Mouse (Mus musculus) embryonic facial prominence, embryonic 15.5 days (tissue): ENCODE results near the gene Rspo3. TPM values are rescaled to one million over a fixed set of nuclear protein-coding genes. Genes with fewer than 3 reads are reported as not detected.
A peak's percentile ranks its signal among the peaks of the same experiment; 100 is the strongest.

Experiments
- ATAC-seq: fragments of 200-750 bp; cut with Nextera tagmentation; 2 replicates; pipeline ENCODE4 v1.8.0; 2017; ENCODE audit warnings: low read depth, moderate TSS enrichment; ENCODE audit not compliant: insufficient number of reproducible peaks, low FRiP score, low TSS enrichment
- H3K27ac ChIP-seq: fragments of 300-500 bp; sonication (generic); replicated peaks from 2 replicates; pipeline ENCODE4 v1.5.1; 2015; ENCODE audit warnings: mild to moderate bottlenecking, inconsistent platforms
- H3K27me3 ChIP-seq: fragments of 300-500 bp; sonication (generic); 2 replicates; pipeline ENCODE4 v1.6.1; 2015; ENCODE audit warnings: inconsistent platforms
- H3K36me3 ChIP-seq: fragments of 300-500 bp; sonication (generic); 2 replicates; pipeline ENCODE4 v1.6.1; 2015; ENCODE audit warnings: mild to moderate bottlenecking, inconsistent platforms
- H3K4me1 ChIP-seq: fragments of 300-500 bp; sonication (generic); 2 replicates; pipeline ENCODE4 v1.6.1; 2015; ENCODE audit warnings: inconsistent platforms
- H3K4me2 ChIP-seq: fragments of 300-500 bp; sonication (generic); replicated peaks from 2 replicates; pipeline ENCODE4 v1.6.1; 2015; ENCODE audit warnings: mild to moderate bottlenecking, inconsistent platforms
- H3K4me3 ChIP-seq: fragments of 300-500 bp; sonication (generic); replicated peaks from 2 replicates; pipeline ENCODE4 v1.5.1; 2015; ENCODE audit warnings: mild to moderate bottlenecking, inconsistent platforms
- H3K9ac ChIP-seq: fragments of 300-500 bp; sonication (generic); 2 replicates; pipeline ENCODE4 v1.6.1; 2015; ENCODE audit warnings: inconsistent platforms
- H3K9me3 ChIP-seq: fragments of 300-500 bp; sonication (generic); replicated peaks from 2 replicates; pipeline ENCODE4 v1.6.1; 2016; ENCODE audit warnings: inconsistent platforms
- WGBS: fragments of 180-500 bp; shearing (Covaris S2); methylation state at CpG from one replicate; pipeline ENCODE4 v1.1.7; 2015; 5-methylcytosine and 5-hydroxymethylcytosine counted together
- polyA plus RNA-seq: library from polyadenylated mRNA; unstranded; fragments of >200 nt; fragmentation: Nextera tagmentation; extraction: Ambion mirVana; gene quantifications from 2 replicates; pipeline ENCODE4 v1.2.1, GENCODE M21; 2015

Rspo3 gene
- polyA plus RNA-seq, 1 experiment from 2014 or later, result 13.5 TPM

- ATAC-seq, result peak; percentile 59; the same call in 1 of the 2 replicates
- WGBS, result under 1% methylated on average over 30 of the region's 30 CpGs
- peaks cover 18% of the 10 kb centered on the region for H3K27me3 ChIP-seq
- H3K36me3 ChIP-seq, result no peaks in the 10 kb centered on the region
- H3K9ac ChIP-seq, result peak overlapping the region; percentile 27
- peaks cover 15% of the 10 kb centered on the region; the same call in 1 of the 2 replicates for H3K4me1 ChIP-seq
- H3K9me3 ChIP-seq, result no peaks in the 10 kb centered on the region
- peak overlapping the region; percentile 65 for H3K27ac ChIP-seq
- peak overlapping the region; percentile 95 for H3K4me2 ChIP-seq
- peak overlapping the region; percentile 70 for H3K4me3 ChIP-seq
Measured at GRCm38 (mm10) chr10:29532821-29533715, 2.6 kb downstream of the Rspo3 start.

GRCm38 (mm10) chr10:29513563-29513962 is 22.1 kb downstream of the Rspo3 start:
- Histone ChIP-seq H3K9ac (no peak overlapping the region), H3K4me3 (no peak overlapping the region), H3K4me2 (no peak overlapping the region), H3K27ac (no peak overlapping the region), H3K36me3 (no peaks in the 10 kb centered on the region), H3K27me3 (no peaks in the 10 kb centered on the region), H3K9me3 (no peaks in the 10 kb centered on the region), H3K4me1 (no peaks in the 10 kb centered on the region)
- 91% methylated on average over 1 of the region's 1 CpGs for WGBS
- ATAC-seq, result no peak

GRCm38 (mm10) chr10:29508167-29508566 is 27.5 kb downstream of the Rspo3 start:
- Histone ChIP-seq H3K36me3 (no peaks in the 10 kb centered on the region), H3K27me3 (no peaks in the 10 kb centered on the region), H3K4me1 (no peaks in the 10 kb centered on the region), H3K4me3 (no peak overlapping the region), H3K9me3 (no peaks in the 10 kb centered on the region), H3K27ac (no peak overlapping the region), H3K9ac (no peak overlapping the region), H3K4me2 (no peak overlapping the region)
- 44% methylated on average over 2 of the region's 2 CpGs for WGBS
- no peak for ATAC-seq

DNA sequence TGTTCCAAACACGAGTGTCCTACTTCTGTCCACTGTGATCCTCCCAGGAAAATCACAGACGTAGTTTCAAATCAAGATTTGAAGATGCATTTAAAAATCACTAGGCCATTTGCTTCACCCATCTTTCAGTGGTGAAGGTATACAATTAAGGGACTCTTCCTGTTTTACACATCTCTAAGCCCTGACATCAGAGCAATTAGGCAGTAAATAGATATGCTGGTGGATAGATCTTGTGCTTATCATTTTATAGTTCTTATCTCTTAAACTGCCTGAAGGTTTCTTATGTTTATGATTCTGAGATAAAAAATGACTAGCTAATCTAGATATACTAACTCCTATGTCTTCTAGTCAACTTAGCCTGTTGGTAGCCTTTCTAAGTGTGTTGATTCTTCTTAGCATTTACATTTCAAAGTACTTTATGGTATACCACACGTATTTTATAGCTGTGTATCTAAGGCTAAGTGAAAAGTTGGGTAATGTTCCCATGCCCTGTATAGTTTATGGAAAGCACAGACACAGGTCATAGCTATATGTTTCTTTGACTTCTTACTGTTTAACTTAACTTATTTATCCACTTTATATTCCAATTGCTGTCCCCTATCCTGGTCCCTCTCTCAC is 38.4 kb downstream of the Rspo3 start:
- Histone ChIP-seq H3K36me3 (peaks cover 2% of the 10 kb centered on the region; the same call in 1 of the 2 replicates), H3K9ac (no peak overlapping the region), H3K27ac (no peak overlapping the region), H3K4me2 (no peak overlapping the region), H3K27me3 (no peaks in the 10 kb centered on the region), H3K4me1 (no peaks in the 10 kb centered on the region), H3K9me3 (no peaks in the 10 kb centered on the region), H3K4me3 (no peak overlapping the region)
- 52% methylated on average over 3 of the region's 3 CpGs for WGBS
- ATAC-seq, result no peak

DNA sequence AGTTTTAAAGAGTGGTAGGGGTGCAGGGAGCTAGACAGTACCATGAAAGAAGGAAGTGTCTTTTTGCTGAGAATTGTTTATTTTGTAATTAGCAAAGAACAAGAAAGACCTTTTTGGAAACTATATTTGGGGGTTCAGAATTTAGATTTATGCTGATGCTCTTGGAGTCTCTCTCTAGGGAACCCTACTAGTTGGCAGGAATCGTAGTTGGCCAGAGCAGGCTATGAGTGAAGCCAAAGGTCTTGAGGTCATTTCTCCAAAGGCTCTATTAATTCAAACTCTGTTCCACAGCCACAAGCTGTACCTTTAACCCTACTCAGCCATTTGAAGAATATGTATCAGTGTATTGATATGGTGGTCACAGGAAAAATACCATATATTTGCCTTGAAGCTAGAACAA is 41.7 kb downstream of the Rspo3 start:
- peaks cover 2% of the 10 kb centered on the region; the same call in 1 of the 2 replicates for H3K36me3 ChIP-seq
- no peak overlapping the region for H3K4me2 ChIP-seq
- H3K4me3 ChIP-seq, result no peak overlapping the region
- H3K9me3 ChIP-seq, result no peaks in the 10 kb centered on the region
- WGBS, result 76% methylated on average over 1 of the region's 1 CpGs
- H3K27ac ChIP-seq, result no peak overlapping the region
- H3K4me1 ChIP-seq, result no peaks in the 10 kb centered on the region
- no peaks in the 10 kb centered on the region for H3K27me3 ChIP-seq
- no peak for ATAC-seq
- H3K9ac ChIP-seq, result no peak overlapping the region

DNA sequence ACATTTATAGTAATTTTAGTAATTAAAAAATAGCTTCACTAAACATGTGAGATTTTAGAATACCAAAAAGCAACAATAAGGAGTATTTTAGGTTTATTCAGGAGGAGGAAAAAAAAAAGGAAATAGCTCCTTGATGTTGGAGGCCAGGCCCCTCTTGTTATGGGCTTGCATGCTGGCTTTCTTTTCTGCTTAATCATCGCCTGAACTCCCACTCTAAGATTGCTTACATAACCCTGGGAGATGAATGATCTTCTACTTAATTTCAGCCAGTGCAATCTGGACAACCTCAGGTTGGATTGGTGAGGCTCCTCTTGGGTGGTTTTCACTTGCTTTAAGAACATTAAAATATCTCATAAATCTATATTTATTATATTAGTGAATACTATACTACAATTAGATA is 54.7 kb downstream of the Rspo3 start:
- Histone ChIP-seq H3K36me3 (no peaks in the 10 kb centered on the region), H3K27ac (no peak overlapping the region), H3K9ac (no peak overlapping the region), H3K27me3 (no peaks in the 10 kb centered on the region), H3K4me3 (no peak overlapping the region), H3K4me2 (no peak overlapping the region), H3K4me1 (no peaks in the 10 kb centered on the region), H3K9me3 (no peaks in the 10 kb centered on the region)
- 64% methylated on average over 1 of the region's 1 CpGs for WGBS
- no peak for ATAC-seq

- H3K27ac ChIP-seq, result no peak overlapping the region
- no peaks in the 10 kb centered on the region for H3K4me1 ChIP-seq
- ATAC-seq, result no peak
- H3K4me2 ChIP-seq, result no peak overlapping the region
- no peaks in the 10 kb centered on the region for H3K27me3 ChIP-seq
- no peak overlapping the region for H3K9ac ChIP-seq
- 74% methylated on average over 3 of the region's 3 CpGs for WGBS
- H3K9me3 ChIP-seq, result no peaks in the 10 kb centered on the region
- H3K4me3 ChIP-seq, result no peak overlapping the region
- H3K36me3 ChIP-seq, result no peaks in the 10 kb centered on the region
Measured at GRCm38 (mm10) chr10:29479401-29479800, 56.3 kb downstream of the Rspo3 start.

DNA sequence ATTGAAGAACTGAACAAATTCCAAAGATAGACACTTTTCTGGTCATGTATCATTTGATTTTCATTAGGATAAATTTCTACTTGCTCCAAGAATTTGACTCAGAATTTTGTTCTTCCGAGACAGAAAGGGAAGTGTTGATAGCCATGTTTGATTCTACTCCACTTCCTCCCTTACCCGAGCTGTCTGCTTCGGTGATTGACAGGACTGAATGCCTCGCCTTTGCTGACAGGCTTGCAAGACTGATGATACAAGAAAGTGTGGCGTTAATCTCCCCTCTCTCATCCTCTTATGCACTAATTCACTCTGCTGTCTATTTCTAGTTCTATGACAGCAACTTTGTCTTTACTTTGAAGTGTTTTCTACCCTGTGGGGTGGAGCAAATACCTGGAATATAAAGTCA is 65.2 kb downstream of the Rspo3 start:
- no peaks in the 10 kb centered on the region for H3K9me3 ChIP-seq
- H3K4me2 ChIP-seq, result no peak overlapping the region
- no peaks in the 10 kb centered on the region for H3K36me3 ChIP-seq
- no peaks in the 10 kb centered on the region for H3K27me3 ChIP-seq
- H3K9ac ChIP-seq, result no peak overlapping the region
- H3K27ac ChIP-seq, result no peak overlapping the region
- H3K4me3 ChIP-seq, result no peak overlapping the region
- H3K4me1 ChIP-seq, result no peaks in the 10 kb centered on the region
- 44% methylated on average over 5 of the region's 5 CpGs for WGBS
- no peak for ATAC-seq

DNA sequence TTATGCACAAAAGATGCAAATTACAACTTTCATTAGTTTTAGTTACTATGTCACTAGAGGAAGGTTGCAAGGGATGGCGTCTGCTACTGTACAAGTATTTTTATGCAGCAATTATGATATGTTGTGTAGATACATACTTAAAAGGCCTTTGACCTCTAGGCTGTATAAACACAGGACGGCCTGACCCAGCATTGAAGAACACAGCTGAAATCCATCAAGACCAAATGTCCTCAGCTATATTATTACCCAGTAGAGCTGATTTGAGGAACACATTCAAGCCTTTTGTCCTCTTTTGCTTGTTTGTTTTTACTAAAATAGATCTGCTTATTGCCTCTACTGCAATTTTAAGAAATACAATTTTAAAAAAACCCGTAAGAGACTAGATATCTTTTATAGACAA is 75.6 kb downstream of the Rspo3 start:
- Histone ChIP-seq H3K4me1 (no peaks in the 10 kb centered on the region), H3K4me3 (no peak overlapping the region), H3K36me3 (no peaks in the 10 kb centered on the region), H3K27me3 (no peaks in the 10 kb centered on the region), H3K9ac (no peak overlapping the region), H3K4me2 (no peak overlapping the region), H3K9me3 (no peaks in the 10 kb centered on the region), H3K27ac (no peak overlapping the region)
- WGBS, result 57% methylated on average over 3 of the region's 3 CpGs
- ATAC-seq, result no peak

GRCm38 (mm10) chr10:29459632-29460031 is 76.0 kb downstream of the Rspo3 start:
- no peak overlapping the region for H3K4me3 ChIP-seq
- no peak overlapping the region for H3K9ac ChIP-seq
- no peak overlapping the region for H3K27ac ChIP-seq
- ATAC-seq, result no peak
- no peaks in the 10 kb centered on the region for H3K9me3 ChIP-seq
- no peaks in the 10 kb centered on the region for H3K27me3 ChIP-seq
- 60% methylated on average over 2 of the region's 2 CpGs for WGBS
- H3K4me1 ChIP-seq, result no peaks in the 10 kb centered on the region
- H3K36me3 ChIP-seq, result no peaks in the 10 kb centered on the region
- no peak overlapping the region for H3K4me2 ChIP-seq

- Histone ChIP-seq H3K4me2 (no peak overlapping the region), H3K27ac (no peak overlapping the region), H3K4me1 (no peaks in the 10 kb centered on the region), H3K9ac (no peak overlapping the region), H3K36me3 (0 out of 2 replicates have a peak, but pooled peaks cover 2% of the 10 kb centered on the region), H3K9me3 (no peaks in the 10 kb centered on the region), H3K4me3 (no peak overlapping the region), H3K27me3 (no peaks in the 10 kb centered on the region)
- ATAC-seq, result no peak
- 72% methylated on average over 3 of the region's 3 CpGs for WGBS
Measured at GRCm38 (mm10) chr10:29445076-29445475, 90.6 kb downstream of the Rspo3 start.
